Mouse (Mus musculus): ENCODE measurements around the gene Il10ra.

GRCm38 (mm10) chr9:45255431-45255830 lies 13.5 kb downstream of the Il10ra start:
- TF ChIP-seq CTCF (IDR thresholded peaks at IDR 0.05; ENCODE audit: low read depth, low read length) (no peak), GATA1 (IDR thresholded peaks at IDR 0.05; ENCODE audit: borderline replicate concordance, low read length) (no peak)
